Mouse (Mus musculus): ENCODE measurements around the gene Cdk6.
"Not testable (repeated sequence)": the region's sequence is repeated elsewhere in the genome, so short reads cannot be mapped to it uniquely, and the experiment has no call there.

Cdk6 gene

GRCm38 (mm10) chr5:3345540-3345939 is 4.3 kb downstream of the Cdk6 start:
- not testable (repeated sequence) for DNase-seq

GRCm38 (mm10) chr5:3349393-3349792 is 8.1 kb downstream of the Cdk6 start:
- not testable (repeated sequence) for DNase-seq

- not testable (repeated sequence) for DNase-seq
Observed at GRCm38 (mm10) chr5:3351836-3352235, 10.6 kb downstream of the Cdk6 start.

- DNase-seq = no peak
Observed at GRCm38 (mm10) chr5:3352314-3352713, 11.0 kb downstream of the Cdk6 start.

GRCm38 (mm10) chr5:3352827-3353226 is 11.5 kb downstream of the Cdk6 start:
- DNase-seq = no peak

- no peak for DNase-seq
Observed at GRCm38 (mm10) chr5:3354307-3354706, 13.0 kb downstream of the Cdk6 start.

- no peak for DNase-seq
Observed at GRCm38 (mm10) chr5:3355032-3355536, 13.8 kb downstream of the Cdk6 start.

GRCm38 (mm10) chr5:3355560-3356260 is 14.4 kb downstream of the Cdk6 start:
- DNase-seq = peak; percentile 27

GRCm38 (mm10) chr5:3356261-3356778 is 15.0 kb downstream of the Cdk6 start:
- no peak for DNase-seq

- DNase-seq = no peak
Observed at GRCm38 (mm10) chr5:3357496-3357895, 16.2 kb downstream of the Cdk6 start.

GRCm38 (mm10) chr5:3358687-3359520 is 17.6 kb downstream of the Cdk6 start:
- DNase-seq = no peak

GRCm38 (mm10) chr5:3359914-3360313 is 18.6 kb downstream of the Cdk6 start:
- DNase-seq = no peak

GRCm38 (mm10) chr5:3361252-3361651 is 20.0 kb downstream of the Cdk6 start:
- DNase-seq = no peak

- DNase-seq = no peak
Observed at GRCm38 (mm10) chr5:3362111-3362510, 20.8 kb downstream of the Cdk6 start.

- no peak for DNase-seq
Observed at GRCm38 (mm10) chr5:3363036-3363983, 22.0 kb downstream of the Cdk6 start.

- no peak for DNase-seq
Observed at GRCm38 (mm10) chr5:3367045-3367444, 25.8 kb downstream of the Cdk6 start.

- DNase-seq = peak; percentile 39
Observed at GRCm38 (mm10) chr5:3369317-3369716, 28.0 kb downstream of the Cdk6 start.

- no peak for DNase-seq
Observed at GRCm38 (mm10) chr5:3371212-3371611, 29.9 kb downstream of the Cdk6 start.

GRCm38 (mm10) chr5:3373170-3373569 is 31.9 kb downstream of the Cdk6 start:
- no peak for DNase-seq

GRCm38 (mm10) chr5:3374763-3375162 is 33.5 kb downstream of the Cdk6 start:
- DNase-seq = no peak

GRCm38 (mm10) chr5:3376167-3376566 is 34.9 kb downstream of the Cdk6 start:
- no peak for DNase-seq

GRCm38 (mm10) chr5:3379252-3379651 is 38.0 kb downstream of the Cdk6 start:
- no peak for DNase-seq

All from kidney, postnatal 10 days (tissue).